Comparison of ENCODE assay signal across 15 mouse cellular contexts in the genomic region with DNA sequence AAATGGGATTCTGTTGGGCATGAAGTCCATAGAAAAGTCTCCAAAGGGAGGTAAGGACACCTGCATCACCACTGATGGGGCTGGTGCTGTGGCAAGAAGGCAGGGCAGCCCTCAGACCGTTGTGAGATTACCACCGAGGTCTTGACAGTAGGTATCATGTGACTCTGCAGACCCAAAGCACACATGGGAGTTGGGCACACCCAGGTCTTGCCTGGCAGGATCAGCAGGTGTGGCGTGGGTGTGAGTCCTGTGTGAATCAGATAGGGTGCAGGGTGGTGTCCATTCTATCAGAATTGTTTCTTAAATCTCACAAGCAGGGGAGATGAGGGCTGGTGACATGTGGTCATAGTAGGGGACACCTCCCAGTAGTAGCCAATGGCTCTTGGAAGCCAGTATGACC.
"Had no signal": no experiment of that assay in that cellular context is flagged by ENCODE, and none has a peak within 500 bp of the region (broad histone marks: within the 10 kb centered on the region; RNA-seq: fewer than 3 reads in every experiment).

No protein-coding gene starts in this region.

- H3K4me1 ChIP-seq: megakaryocyte, embryonic 14.5 days had no signal

- H3K9ac ChIP-seq: limb, embryonic 12.5 days; limb, embryonic 15.5 days; liver, embryonic 13.5 days; lung, embryonic 14.5 days had no signal

- H3K27ac ChIP-seq: limb, embryonic 12.5 days; limb, embryonic 15.5 days; liver, embryonic 13.5 days had no signal

- H3K36me3 ChIP-seq: limb, embryonic 12.5 days; limb, embryonic 15.5 days; liver, embryonic 13.5 days had no signal

- H3K4me3 ChIP-seq: limb, embryonic 12.5 days; limb, embryonic 15.5 days; liver, embryonic 13.5 days; megakaryocyte, embryonic 14.5 days had no signal

- DNase-seq: kidney, adult 9 months; kidney, postnatal 14 days; kidney, postnatal 4 days; left cerebral cortex, postnatal 4 days; liver, embryonic 13.5 days; lung, embryonic 14.5 days; lung, postnatal 10 days; midbrain, embryonic 14.5 days; thymus, adult 2 months; thymus, postnatal 25 days had no signal

- ATAC-seq: inflammation-experienced regulatory T-cells, adult 6 months had no signal

- H3K27me3 ChIP-seq: limb, embryonic 12.5 days; limb, embryonic 15.5 days; liver, embryonic 13.5 days; megakaryocyte, embryonic 14.5 days had no signal

- H3K4me2 ChIP-seq: limb, embryonic 12.5 days; limb, embryonic 15.5 days; liver, embryonic 13.5 days; lung, embryonic 14.5 days; midbrain, embryonic 11.5 days had no signal

- H3K9me3 ChIP-seq: limb, embryonic 12.5 days; limb, embryonic 15.5 days; liver, embryonic 13.5 days; megakaryocyte, embryonic 14.5 days had no signal
